ENCODE assay signal across 9 mouse cellular contexts in genomic region chrX:51019884-51020283, GRCm38 (mm10). TPM values are rescaled to one million over a fixed set of nuclear protein-coding genes. Genes with fewer than 3 reads are reported as not detected.
A peak's percentile ranks its signal among the peaks of the same experiment; 100 is the strongest.
DNase-seq lines count a peak whose midpoint lies in the region; ATAC-seq and TF ChIP-seq lines count a peak whose summit lies in the region.
"Had no signal": no experiment of that assay in that cellular context is flagged by ENCODE, and none has a peak within 500 bp of the region (broad histone marks: within the 10 kb centered on the region; RNA-seq: fewer than 3 reads in every experiment).

No protein-coding gene starts in this region.

- peaks cover 29% of the 10 kb centered on the region for H3K79me2 ChIP-seq in macrophage (ENCODE audit: inconsistent target)

- peak overlapping the region; percentile 58; the same call in 1 of the 2 replicates for H3K27ac ChIP-seq in brown adipose tissue, adult 24 weeks (replicated peaks; ENCODE audit: low read depth, low read length)
- no peak overlapping the region for H3K27ac ChIP-seq in kidney, postnatal 0 days
- peak overlapping the region; percentile 65 for H3K27ac ChIP-seq in macrophage
- H3K27ac ChIP-seq: hindbrain, embryonic 15.5 days had no signal

- no peak for ATAC-seq in kidney, postnatal 0 days (replicated peaks; ENCODE audit: low FRiP score, low read depth)

- no peak overlapping the region for H3K9ac ChIP-seq in kidney, postnatal 0 days (ENCODE audit: low read depth, low read length)
- H3K9ac ChIP-seq: hindbrain, embryonic 15.5 days had no signal

- no peaks in the 10 kb centered on the region for H3K4me1 ChIP-seq in brown adipose tissue, adult 24 weeks (ENCODE audit: control insufficient read depth, insufficient read depth, insufficient read length, low read length)
- H3K4me1 ChIP-seq in kidney, postnatal 0 days (replicated peaks; ENCODE audit: insufficient read depth, low read length) = no peaks in the 10 kb centered on the region

- H3K4me3 ChIP-seq in brown adipose tissue, adult 24 weeks (ENCODE audit: insufficient read depth, low read depth, low read length) = peak overlapping the region; percentile 87
- H3K4me3 ChIP-seq in kidney, postnatal 0 days (replicated peaks; ENCODE audit: low read depth, low read length) = no peak overlapping the region
- peak overlapping the region; percentile 41; the same call in 1 of the 2 replicates for H3K4me3 ChIP-seq in macrophage (ENCODE audit: inconsistent target)

- H3K36me3 ChIP-seq in kidney, postnatal 0 days (ENCODE audit: insufficient read depth, low read length) = no peaks in the 10 kb centered on the region
- H3K36me3 ChIP-seq in macrophage (ENCODE audit: inconsistent target) = no peaks in the 10 kb centered on the region
- H3K36me3 ChIP-seq: hindbrain, embryonic 15.5 days had no signal

- WGBS in kidney, postnatal 0 days = 50% methylated on average over 2 of the region's 2 CpGs
- 10% methylated on average over 2 of the region's 2 CpGs for WGBS in macrophage (ENCODE audit: missing documents)

- peak; percentile 12 for DNase-seq in urinary bladder, postnatal 25 days (ENCODE audit: low spot score)
- no peak for DNase-seq in urinary bladder, adult 2 months (ENCODE audit: low spot score)
- DNase-seq in gastrocnemius, postnatal 10 days = peak; percentile 32
- DNase-seq in kidney, postnatal 0 days (ENCODE audit: low spot score) = peak; percentile 27
- DNase-seq in testis, postnatal 14 days (ENCODE audit: low spot score) = peak; percentile 25
- DNase-seq in layer of hippocampus, postnatal 25 days (ENCODE audit: extremely low spot score in 1 of 2, low spot score in 1 of 2) = no peak

- no peaks in the 10 kb centered on the region for H3K9me3 ChIP-seq in kidney, postnatal 0 days (replicated peaks; ENCODE audit: low read length)
- H3K9me3 ChIP-seq: hindbrain, embryonic 15.5 days had no signal

- peak; percentile 56 for TF ChIP-seq CTCF in kidney, postnatal 0 days (IDR thresholded peaks at IDR 0.05; ENCODE audit: low read depth)

- no peaks in the 10 kb centered on the region for H3K27me3 ChIP-seq in kidney, postnatal 0 days (ENCODE audit: insufficient read depth, low read length)
- H3K27me3 ChIP-seq: hindbrain, embryonic 15.5 days had no signal

- no peak overlapping the region for H3K4me2 ChIP-seq in kidney, postnatal 0 days (ENCODE audit: low read length)

RNA-seq across cellular contexts. Expression of gene Rap2c, which starts 2.1 kb away (rescaled TPM):
- polyA plus RNA-seq in urinary bladder, adult 2 months (2012; rRNA removed) = 13.6 and 13.9 TPM in 2 replicates
- 20.5 and 21.8 TPM in 2 replicates for polyA plus RNA-seq in brown adipose tissue, adult 24 weeks (2012; ENCODE audit: insufficient read depth, insufficient read length, missing spikeins)
- 10 to 100 TPM; 37.2 to 37.3 TPM for total RNA-seq in gastrocnemius, postnatal 10 days (2021)
- 13.0 and 13.3 TPM in 2 replicates for polyA plus RNA-seq in kidney, postnatal 0 days (2015; fragmentation: Nextera tagmentation; extraction: Ambion mirVana)
- 10 to 100 TPM in 25 of 26 experiments, 1 to 10 TPM in 1; 9.6 to 67.1 (median 31.6) TPM for total RNA-seq in macrophage (2018; cell fraction: chromatin; rRNA removed)
- total RNA-seq in macrophage (2018; cell fraction: cytosol; rRNA removed) = 100 to 1,000 TPM in 2 of 26 experiments, 10 to 100 TPM in 24; 46.9 to 105 (median 66.5) TPM
- total RNA-seq in macrophage (2018; cell fraction: nucleus; rRNA removed) = 10 to 100 TPM; 24.1 to 98.4 (median 61.1) TPM
- 30.1 to 54.2 TPM (median 51.7 TPM) in 3 replicates for polyA plus RNA-seq in macrophage (2018)
- total RNA-seq in layer of hippocampus, postnatal 25 days (2021) = 10 to 100 TPM; 26.0 to 26.7 TPM

Comparison
In these comparisons a context has a peak if more than half of its experiments do, and no peak if none do; other contexts are left out.
1. DNase-seq: peak in urinary bladder, postnatal 25 days (single experiment), gastrocnemius, postnatal 10 days (single experiment), kidney, postnatal 0 days (single experiment) and testis, postnatal 14 days (single experiment); none in urinary bladder, adult 2 months (single experiment) and layer of hippocampus, postnatal 25 days (0 of 2).